ENCODE assay signal across 21 mouse cellular contexts in genomic region chr15:80303779-80304178, GRCm38 (mm10). TPM values are rescaled to one million over a fixed set of nuclear protein-coding genes. Genes with fewer than 3 reads are reported as not detected.
DNase-seq lines count a peak whose midpoint lies in the region; ATAC-seq and TF ChIP-seq lines count a peak whose summit lies in the region.
"Had no signal": no experiment of that assay in that cellular context is flagged by ENCODE, and none has a peak within 500 bp of the region (broad histone marks: within the 10 kb centered on the region; RNA-seq: fewer than 3 reads in every experiment).

No protein-coding gene starts in this region.

- no peak overlapping the region for H3K9ac ChIP-seq in neural tube, embryonic 15.5 days (replicated peaks)
- H3K9ac ChIP-seq: embryonic facial prominence, embryonic 15.5 days; forebrain, embryonic 13.5 days; heart, embryonic 15.5 days; hindbrain, embryonic 14.5 days; midbrain, embryonic 13.5 days had no signal

- no peak for TF ChIP-seq CTCF in layer of hippocampus, adult 2 months (conservative IDR thresholded peaks at IDR 0.05)

- ATAC-seq in neural tube, embryonic 15.5 days (ENCODE audit: low FRiP score), result no peak
- ATAC-seq: forebrain, embryonic 13.5 days; midbrain, embryonic 13.5 days had no signal

- H3K4me2 ChIP-seq in neural tube, embryonic 15.5 days, result no peak overlapping the region
- H3K4me2 ChIP-seq: embryonic facial prominence, embryonic 15.5 days; forebrain, embryonic 13.5 days; heart, embryonic 15.5 days; hindbrain, embryonic 14.5 days; midbrain, embryonic 13.5 days had no signal

- H3K36me3 ChIP-seq in neural tube, embryonic 15.5 days, result no peaks in the 10 kb centered on the region
- H3K36me3 ChIP-seq: embryonic facial prominence, embryonic 15.5 days; heart, embryonic 15.5 days; midbrain, embryonic 13.5 days had no signal

- H3K4me3 ChIP-seq in layer of hippocampus, adult 2 months, result no peak overlapping the region
- H3K4me3 ChIP-seq in neural tube, embryonic 15.5 days (replicated peaks), result no peak overlapping the region
- H3K4me3 ChIP-seq: embryonic facial prominence, embryonic 15.5 days; forebrain, embryonic 13.5 days; heart, embryonic 15.5 days; midbrain, embryonic 13.5 days had no signal

- no peak overlapping the region for H3K27ac ChIP-seq in layer of hippocampus, adult 2 months
- H3K27ac ChIP-seq in neural tube, embryonic 15.5 days (replicated peaks), result no peak overlapping the region
- H3K27ac ChIP-seq: embryonic facial prominence, embryonic 15.5 days; forebrain, embryonic 13.5 days; heart, embryonic 15.5 days; hindbrain, embryonic 14.5 days; midbrain, embryonic 13.5 days had no signal

- no peaks in the 10 kb centered on the region for H3K9me3 ChIP-seq in neural tube, embryonic 15.5 days (replicated peaks)
- H3K9me3 ChIP-seq: embryonic facial prominence, embryonic 15.5 days; forebrain, embryonic 13.5 days; heart, embryonic 15.5 days; midbrain, embryonic 13.5 days had no signal

- no peaks in the 10 kb centered on the region for H3K27me3 ChIP-seq in neural tube, embryonic 15.5 days (replicated peaks)

- H3K4me1 ChIP-seq in neural tube, embryonic 15.5 days, result no peaks in the 10 kb centered on the region
- H3K4me1 ChIP-seq: embryonic facial prominence, embryonic 15.5 days; forebrain, embryonic 13.5 days; heart, embryonic 15.5 days had no signal

- WGBS in neural tube, embryonic 15.5 days, result 83% methylated on average over 14 of the region's 14 CpGs

- DNase-seq in cerebellum, adult 18-20 months, result peak; percentile 58 to 67
- no peak for DNase-seq in cerebellum, postnatal 4 days (ENCODE audit: low spot score in 2 of 2)
- DNase-seq in layer of hippocampus, adult 2 months (ENCODE audit: low spot score in 2 of 2), result peak; percentile 26 to 28
- DNase-seq in layer of hippocampus, postnatal 25 days (ENCODE audit: extremely low spot score in 1 of 2, low spot score in 1 of 2), result no peak
- peak; percentile 60 for DNase-seq in right cerebral cortex, postnatal 25 days
- DNase-seq in right cerebral cortex, postnatal 10 days (ENCODE audit: low spot score in 2 of 2), result no peak
- DNase-seq in gastrocnemius, postnatal 10 days, result no peak
- DNase-seq: adrenal gland, adult 8-10 months; B cell, adult 2 months; heart, adult 11 months; kidney, adult 11 months; kidney, postnatal 25 days; lung, adult 2 months; lung, postnatal 4 days had no signal

RNA-seq across cellular contexts. Expression of gene Cacna1i, which starts 16.7 kb away (rescaled TPM):
- 10 to 100 TPM; 36.1 to 41.4 TPM for total RNA-seq in layer of hippocampus, adult 2 months (2021)
- 10 to 100 TPM; 39.7 to 43.4 TPM for total RNA-seq in layer of hippocampus, postnatal 25 days (2021)
- total RNA-seq in gastrocnemius, postnatal 10 days (2021), result under 1 TPM; 0.07 to 0.12 TPM
- polyA plus RNA-seq in neural tube, embryonic 15.5 days (2015; fragmentation: Nextera tagmentation; extraction: Ambion mirVana), result 0.79 and 0.88 TPM in 2 replicates
- polyA plus RNA-seq: heart, embryonic 15.5 days; stomach, embryonic 14.5 days had no signal

RNA-seq across cellular contexts. Expression of gene Rps19bp1, which starts 39.7 kb away (rescaled TPM):
- total RNA-seq in layer of hippocampus, adult 2 months (2021), result 10 to 100 TPM; 32.5 to 37.0 TPM
- 10 to 100 TPM; 30.8 to 35.6 TPM for total RNA-seq in layer of hippocampus, postnatal 25 days (2021)
- total RNA-seq in gastrocnemius, postnatal 10 days (2021), result 10 to 100 TPM; 16.7 to 18.8 TPM
- polyA plus RNA-seq in neural tube, embryonic 15.5 days (2015; fragmentation: Nextera tagmentation; extraction: Ambion mirVana), result 72.6 and 83.9 TPM in 2 replicates

RNA-seq across cellular contexts. Expression of gene Atf4, which starts 48.8 kb away (rescaled TPM):
- 10 to 100 TPM; 85.7 to 94.3 TPM for total RNA-seq in layer of hippocampus, adult 2 months (2021)
- total RNA-seq in layer of hippocampus, postnatal 25 days (2021), result 10 to 100 TPM; 91.2 to 93.1 TPM
- total RNA-seq in gastrocnemius, postnatal 10 days (2021), result 100 to 1,000 TPM in 1 of 2 experiments, 10 to 100 TPM in 1; 94.7 to 131 TPM
- polyA plus RNA-seq in neural tube, embryonic 15.5 days (2015; fragmentation: Nextera tagmentation; extraction: Ambion mirVana), result 106 and 113 TPM in 2 replicates

Comparison
In these comparisons a context has a peak if more than half of its experiments do, and no peak if none do; other contexts are left out.
1. DNase-seq: peak in cerebellum, adult 18-20 months (2 of 2), layer of hippocampus, adult 2 months (2 of 2) and right cerebral cortex, postnatal 25 days (single experiment); none in cerebellum, postnatal 4 days (0 of 2), layer of hippocampus, postnatal 25 days (0 of 2), right cerebral cortex, postnatal 10 days (0 of 2) and gastrocnemius, postnatal 10 days (single experiment).
2. RNA of gene Cacna1i, which starts 16.7 kb away (total RNA-seq): 39.7 to 43.4 TPM in layer of hippocampus, postnatal 25 days and 36.1 to 41.4 TPM in layer of hippocampus, adult 2 months; 0.07 to 0.12 TPM in gastrocnemius, postnatal 10 days; every median in the first group is over 10 times any median in the second.